Mouse (Mus musculus) layer of hippocampus, postnatal 36 days (tissue): ENCODE results near the gene Abraxas2. TPM values are rescaled to one million over a fixed set of nuclear protein-coding genes. Genes with fewer than 3 reads are reported as not detected.
A peak's percentile ranks its signal among the peaks of the same experiment; 100 is the strongest.

Experiments
- DNase-seq, 2 experiments: peaks; one replicate each; pipeline ENCODE4 v3.0.0; 2022
- total RNA-seq, 2 experiments: library from RNA; stranded (reverse); gene quantifications; 2 replicates each; pipeline ENCODE4 v1.2.3; 2021

Gene Abraxas2
- total RNA-seq, result 10 to 100 TPM; 28.3 to 31.5 TPM

- peak; percentile 89 to 92 for DNase-seq
Observed at GRCm38 (mm10) chr7:132859042-132859958, at the start of gene Abraxas2. Gene Abraxas2, plus strand, starts transcription at chr7:132859225.

- peak in 1 of 2 experiments; percentile 2 for DNase-seq
Observed at GRCm38 (mm10) chr7:132809721-132810120, 49.3 kb upstream of the Abraxas2 start.

GRCm38 (mm10) chr7:132810368-132810767 lies 48.7 kb upstream of the Abraxas2 start:
- DNase-seq, result peak; percentile 61 to 74

- peak; percentile 89 to 90 for DNase-seq
Observed at GRCm38 (mm10) chr7:132810879-132811278, 48.1 kb upstream of the Abraxas2 start.

- DNase-seq, result peak; percentile 60 to 63
Observed at GRCm38 (mm10) chr7:132811716-132812618, 47.1 kb upstream of the Abraxas2 start.

GRCm38 (mm10) chr7:132812619-132813415 lies 46.2 kb upstream of the Abraxas2 start:
- DNase-seq, result peak; percentile 52 to 64

- peak; percentile 75 to 77 for DNase-seq
Observed at GRCm38 (mm10) chr7:132813416-132814088, 45.5 kb upstream of the Abraxas2 start, which contains the start of gene Fam53b. Gene Fam53b, minus strand, starts transcription at chr7:132813886.

- DNase-seq, result no peak
Observed at GRCm38 (mm10) chr7:132814089-132814450, 45.0 kb upstream of the Abraxas2 start.

- DNase-seq, result no peak
Observed at GRCm38 (mm10) chr7:132815081-132815480, 43.9 kb upstream of the Abraxas2 start.

GRCm38 (mm10) chr7:132816528-132816927 lies 42.5 kb upstream of the Abraxas2 start:
- no peak for DNase-seq

- no peak for DNase-seq
Observed at GRCm38 (mm10) chr7:132817056-132817455, 42.0 kb upstream of the Abraxas2 start.

- DNase-seq, result no peak
Observed at GRCm38 (mm10) chr7:132820692-132821091, 38.3 kb upstream of the Abraxas2 start.

GRCm38 (mm10) chr7:132823832-132824231 lies 35.2 kb upstream of the Abraxas2 start:
- DNase-seq, result no peak

- no peak for DNase-seq
Observed at GRCm38 (mm10) chr7:132824346-132825022, 34.5 kb upstream of the Abraxas2 start.

- no peak for DNase-seq
Observed at GRCm38 (mm10) chr7:132830955-132831354, 28.1 kb upstream of the Abraxas2 start.

- DNase-seq, result no peak
Observed at GRCm38 (mm10) chr7:132841287-132841686, 17.7 kb upstream of the Abraxas2 start.

GRCm38 (mm10) chr7:132842455-132842854 lies 16.6 kb upstream of the Abraxas2 start:
- DNase-seq, result no peak

GRCm38 (mm10) chr7:132843152-132843551 lies 15.9 kb upstream of the Abraxas2 start:
- DNase-seq, result no peak

- peak; percentile 82 to 85 for DNase-seq
Observed at GRCm38 (mm10) chr7:132852173-132852844, 6.7 kb upstream of the Abraxas2 start, which contains the start of gene Eef1akmt2. Gene Eef1akmt2, minus strand, starts transcription at chr7:132852673.

GRCm38 (mm10) chr7:132853361-132853760 lies 5.7 kb upstream of the Abraxas2 start:
- DNase-seq, result no peak
